Mouse (Mus musculus) small intestine, adult 2 months (tissue): ENCODE results near the gene Nckipsd. TPM values are rescaled to one million over a fixed set of nuclear protein-coding genes. Genes with fewer than 3 reads are reported as not detected.

Source experiments
- H3K27ac ChIP-seq: fragments of 200-500 bp; 2 replicates; pipeline ENCODE4 v1.5.1; 2012; ENCODE audit warnings: low read depth, low read length, control low read depth, inconsistent platforms; ENCODE audit not compliant: insufficient read depth
- H3K27me3 ChIP-seq: fragments of 200-500 bp; 2 replicates; pipeline ENCODE4 v1.6.1; 2012; ENCODE audit warnings: mild to moderate bottlenecking, moderate library complexity, low read length, inconsistent platforms; ENCODE audit not compliant: control insufficient read depth, insufficient read depth
- H3K36me3 ChIP-seq: fragments of 200-500 bp; 2 replicates; pipeline ENCODE4 v1.6.1; 2012; ENCODE audit warnings: mild to moderate bottlenecking, low read length, control low read depth, inconsistent platforms; ENCODE audit not compliant: control insufficient read depth, insufficient read depth
- H3K4me1 ChIP-seq: fragments of 200-500 bp; 2 replicates; pipeline ENCODE4 v1.6.1; 2012; ENCODE audit warnings: low read length, inconsistent platforms, mixed read lengths; ENCODE audit not compliant: control insufficient read depth, insufficient read depth, insufficient read length
- H3K4me3 ChIP-seq: fragments of 200-500 bp; 2 replicates; pipeline ENCODE4 v1.5.1; 2012; ENCODE audit warnings: low read depth, mild to moderate bottlenecking, control low read depth, inconsistent platforms, low read length, moderate library complexity
- CTCF ChIP-seq: fragments of 200-500 bp; IDR thresholded peaks from 2 replicates; pipeline ENCODE4 v1.5.1; 2012; ENCODE audit warnings: low read depth, mild to moderate bottlenecking, control low read depth, inconsistent platforms, low read length, moderate library complexity, mixed read lengths; ENCODE audit not compliant: insufficient replicate concordance, insufficient read length; ENCODE audit errors: extremely low read depth
- POLR2A ChIP-seq: fragments of 200-500 bp; IDR thresholded peaks from 2 replicates; pipeline ENCODE4 v1.6.1; 2012; ENCODE audit warnings: low read depth, mild to moderate bottlenecking, control low read depth, inconsistent platforms, low read length, moderate library complexity
- WGBS: fragments of 180-500 bp; shearing (Covaris S2); methylation state at CpG from one replicate; pipeline ENCODE4 v1.1.7; 2018; 5-methylcytosine and 5-hydroxymethylcytosine counted together
- polyA plus RNA-seq: library from polyadenylated mRNA; depleted of rRNA; stranded (reverse); fragments of >200 nt; gene quantifications from 2 replicates; pipeline ENCODE4 v1.2.3, GENCODE M21; 2012

The Nckipsd gene
- polyA plus RNA-seq, 1 experiment, result 13.5 TPM

DNA sequence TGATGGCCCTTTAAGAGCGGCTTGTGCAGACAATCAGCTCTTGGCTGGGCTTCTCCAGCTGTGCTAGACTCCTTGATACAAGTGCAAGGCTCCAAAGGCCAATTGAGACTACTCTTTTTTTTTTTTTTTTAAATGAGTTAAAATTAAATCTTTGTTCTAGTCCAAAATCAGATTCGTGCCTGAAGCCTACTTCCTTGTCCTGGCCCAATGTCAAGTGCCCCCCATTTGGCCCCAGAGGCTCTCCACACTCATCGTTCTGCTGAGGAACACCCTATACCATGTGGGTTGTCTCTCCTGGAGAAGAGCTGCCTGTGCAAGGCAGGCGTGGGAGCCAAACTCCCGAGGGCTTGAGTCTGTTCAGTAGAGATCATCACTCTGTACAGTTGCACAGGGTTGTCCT, 27.2 kb upstream of the Nckipsd start:
- Histone ChIP-seq H3K4me1 (peaks cover 16% of the 10 kb centered on the region; the same call in 1 of the 2 replicates), H3K36me3 (no peaks in the 10 kb centered on the region), H3K27ac (no peak overlapping the region), H3K4me3 (no peak overlapping the region), H3K27me3 (no peaks in the 10 kb centered on the region; the same call in 1 of the 2 replicates)
- WGBS, result 21% methylated on average over 5 of the region's 5 CpGs
- TF ChIP-seq POLR2A (no peak), CTCF (no peak)

DNA sequence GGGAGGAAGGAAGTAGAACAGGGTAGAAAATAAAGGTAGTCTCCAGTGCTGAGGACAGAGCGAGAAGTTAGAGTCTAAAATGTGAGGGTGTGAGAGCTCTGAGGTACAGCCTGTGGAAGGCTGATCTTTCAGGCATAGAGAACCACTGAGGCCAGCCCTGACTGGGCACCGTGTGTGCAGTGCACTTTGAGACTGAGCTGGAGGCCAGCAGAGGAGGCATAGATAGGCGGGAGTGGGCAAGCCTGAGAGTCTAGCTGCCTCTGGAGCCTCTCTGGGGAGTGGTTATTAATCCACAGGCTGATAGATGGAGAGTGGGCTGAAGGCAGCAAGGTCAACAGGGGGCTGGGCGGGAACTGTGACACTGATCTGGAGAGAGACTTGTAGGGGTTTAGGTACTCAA, 26.3 kb upstream of the Nckipsd start:
- peak overlapping the region; percentile 1; the same call in 1 of the 2 replicates for H3K27ac ChIP-seq
- peaks cover 18% of the 10 kb centered on the region; the same call in 1 of the 2 replicates for H3K4me1 ChIP-seq
- H3K36me3 ChIP-seq, result peaks cover 2% of the 10 kb centered on the region; the same call in 1 of the 2 replicates
- TF ChIP-seq POLR2A (no peak), CTCF (no peak)
- WGBS, result 44% methylated on average over 4 of the region's 4 CpGs
- no peak overlapping the region for H3K4me3 ChIP-seq
- H3K27me3 ChIP-seq, result no peaks in the 10 kb centered on the region; the same call in 1 of the 2 replicates

DNA sequence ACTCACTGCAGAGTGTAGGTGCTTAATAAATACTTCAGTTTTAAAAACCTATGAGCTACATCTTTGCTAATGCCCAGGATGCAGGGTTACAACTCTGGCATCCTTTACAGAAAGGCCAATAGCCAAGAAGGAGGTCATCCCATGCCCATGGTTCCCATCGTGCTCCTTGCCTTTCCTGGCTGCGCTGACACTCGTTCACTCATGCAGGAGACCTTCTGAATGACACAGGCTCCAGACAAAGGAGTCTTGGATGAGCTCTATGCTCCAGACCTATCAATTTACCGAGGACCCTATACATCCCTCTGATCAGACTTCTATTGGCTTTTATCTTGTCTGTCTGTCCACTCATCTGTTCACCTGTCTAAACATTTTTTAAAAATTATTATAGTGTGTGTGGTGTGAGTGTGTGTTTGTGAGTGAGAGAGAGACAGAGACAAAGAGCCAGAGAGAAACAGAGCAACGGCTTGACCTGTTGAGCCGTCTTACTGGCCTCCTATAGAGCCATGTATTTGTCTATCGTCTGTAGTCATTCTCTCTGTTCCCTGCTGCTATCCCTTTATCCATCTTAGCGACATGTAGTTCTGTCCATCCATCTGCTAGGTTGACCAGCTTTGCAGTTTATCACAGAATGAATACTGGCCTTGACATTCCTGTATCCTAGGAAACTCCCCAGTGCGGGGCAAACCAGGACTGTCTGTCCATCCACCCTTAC, 25.2 kb upstream of the Nckipsd start:
- peak overlapping the region; percentile 50; the same call in 1 of the 2 replicates for H3K27ac ChIP-seq
- H3K36me3 ChIP-seq, result peaks cover 2% of the 10 kb centered on the region; the same call in 1 of the 2 replicates
- H3K27me3 ChIP-seq, result no peaks in the 10 kb centered on the region; the same call in 1 of the 2 replicates
- 32% methylated on average over 9 of the region's 9 CpGs for WGBS
- H3K4me3 ChIP-seq, result peak overlapping the region; percentile 94
- TF ChIP-seq POLR2A, result no peak
- no peak for TF ChIP-seq CTCF
- H3K4me1 ChIP-seq, result peaks cover 20% of the 10 kb centered on the region; the same call in 1 of the 2 replicates

DNA sequence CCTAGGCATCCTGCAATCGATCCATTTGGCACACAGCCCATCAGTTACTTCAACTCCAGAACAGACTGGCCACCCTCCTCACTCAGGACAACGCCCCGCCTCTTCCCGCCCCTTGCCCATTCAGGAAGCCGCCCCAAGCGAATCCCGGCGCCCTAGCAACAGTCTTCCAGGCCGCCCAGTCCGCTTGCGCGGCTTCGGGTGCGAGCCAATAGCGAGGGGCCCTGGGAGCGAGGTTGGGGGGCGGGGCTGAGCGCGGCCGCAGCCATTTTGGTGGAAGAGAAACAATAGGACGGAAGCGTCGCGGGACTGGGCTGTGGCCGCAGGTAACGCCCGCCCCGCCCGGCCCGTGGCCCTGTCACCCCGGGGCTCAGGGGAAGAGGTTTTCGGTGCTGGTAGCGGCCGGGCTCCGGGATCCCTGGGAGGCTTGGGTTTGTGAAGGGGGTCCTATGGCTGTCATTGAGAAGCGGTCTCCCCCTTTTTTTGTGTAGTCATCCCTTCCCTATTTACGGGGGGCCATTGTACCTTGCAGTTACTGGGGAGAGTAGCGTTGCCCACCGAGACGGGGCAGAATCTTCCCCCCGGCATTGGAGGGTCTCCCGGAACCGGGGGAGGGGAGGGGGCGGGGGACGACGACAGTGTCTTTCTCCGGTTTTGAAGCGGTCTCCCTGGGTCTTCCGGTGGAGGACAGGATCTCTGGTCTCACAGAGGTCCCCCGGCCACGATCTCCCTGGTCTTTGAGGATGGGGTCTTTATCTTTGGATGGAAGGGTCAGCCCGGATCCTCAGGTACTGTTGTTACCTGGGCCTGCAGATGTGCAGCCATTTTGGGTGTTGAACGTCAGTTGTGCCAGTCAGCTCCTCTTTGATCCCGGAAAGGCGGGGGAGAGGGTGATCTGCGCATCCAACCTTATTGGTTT, 24.4 kb upstream of the Nckipsd start, which contains the start of gene Ip6k2:
TSS of gene Ip6k2 (plus strand) at position 249 of the 916 bp plus-strand sequence.
- Histone ChIP-seq H3K27ac (peak within 1 kb of the TSS; percentile 75), H3K4me3 (peak within 1 kb of the TSS; percentile 94), H3K4me1 (peaks cover 20% of the 10 kb centered on the region; the same call in 1 of the 2 replicates), H3K27me3 (no peaks in the 10 kb centered on the region; the same call in 1 of the 2 replicates), H3K36me3 (peaks cover 2% of the 10 kb centered on the region; the same call in 1 of the 2 replicates)
- 1% methylated on average over 56 of the region's 56 CpGs for WGBS
- TF ChIP-seq CTCF (no peak), POLR2A (peak; percentile 79)

DNA sequence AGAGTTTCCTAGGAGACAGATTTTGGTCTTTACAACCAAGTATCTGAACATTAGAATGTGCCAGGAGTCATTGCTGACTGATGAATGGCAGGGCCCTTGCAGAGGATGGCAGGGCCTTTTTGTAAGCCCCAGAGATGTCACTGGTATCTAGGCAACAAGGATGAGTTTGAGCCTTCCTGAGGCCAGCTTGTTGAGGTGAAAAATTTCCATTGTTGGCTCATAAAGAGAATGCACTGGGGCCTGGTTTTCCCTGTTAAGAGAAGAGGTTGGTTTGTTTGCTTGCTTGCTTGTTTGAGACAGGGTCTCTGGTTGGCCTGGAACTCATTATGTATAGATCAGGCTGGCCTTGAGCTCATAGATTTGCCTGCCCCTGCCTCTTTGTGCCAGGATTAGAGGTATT, 22.8 kb upstream of the Nckipsd start:
- TF ChIP-seq POLR2A (no peak), CTCF (no peak)
- no peak overlapping the region for H3K27ac ChIP-seq
- H3K4me1 ChIP-seq, result peaks cover 20% of the 10 kb centered on the region; the same call in 1 of the 2 replicates
- H3K4me3 ChIP-seq, result no peak overlapping the region
- peaks cover 2% of the 10 kb centered on the region; the same call in 1 of the 2 replicates for H3K36me3 ChIP-seq
- no peaks in the 10 kb centered on the region; the same call in 1 of the 2 replicates for H3K27me3 ChIP-seq

DNA sequence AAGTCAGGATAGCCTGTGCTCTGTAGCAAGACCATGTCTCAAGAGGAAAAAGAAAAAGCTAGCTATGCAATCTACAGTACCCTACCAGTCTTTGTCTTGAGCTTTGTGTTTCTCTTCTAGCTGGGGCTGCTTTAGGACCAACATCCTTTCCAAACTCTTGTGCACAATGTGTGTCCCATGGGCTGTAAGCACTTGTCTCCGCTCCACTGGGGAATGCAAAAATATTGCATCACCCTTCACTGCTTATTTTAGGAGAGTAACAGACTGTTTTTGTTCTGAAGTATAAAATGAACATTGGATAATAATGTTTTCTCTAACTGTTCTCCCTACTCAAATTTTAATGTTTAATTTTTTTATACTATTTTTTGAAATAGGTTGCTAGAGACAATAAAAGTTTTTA, 21.7 kb upstream of the Nckipsd start:
- 81% methylated on average over 1 of the region's 1 CpGs for WGBS
- Histone ChIP-seq H3K4me1 (peaks cover 18% of the 10 kb centered on the region; the same call in 1 of the 2 replicates), H3K27me3 (no peaks in the 10 kb centered on the region; the same call in 1 of the 2 replicates)

DNA sequence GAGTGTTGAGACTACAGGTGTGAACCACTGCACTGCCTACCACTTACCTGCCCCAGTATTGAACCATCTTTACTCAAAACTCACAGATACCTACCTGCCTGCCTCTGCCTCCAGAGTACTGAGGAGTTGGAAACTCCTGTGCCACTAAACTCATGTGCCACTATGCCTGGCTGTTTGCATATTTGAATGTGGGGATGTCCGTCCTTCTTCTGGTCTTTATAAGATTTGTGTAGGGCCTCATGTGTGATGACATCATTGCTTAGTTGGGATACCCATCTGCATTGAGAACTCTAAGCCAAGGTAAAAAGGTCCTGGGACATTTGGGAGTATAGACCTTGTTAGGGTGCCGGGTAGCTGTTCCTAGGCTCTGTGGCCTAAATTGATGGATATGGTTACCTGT, 21.1 kb upstream of the Nckipsd start:
- no peak for TF ChIP-seq CTCF
- no peak for TF ChIP-seq POLR2A
- H3K4me1 ChIP-seq, result peaks cover 19% of the 10 kb centered on the region; the same call in 1 of the 2 replicates
- peaks cover 2% of the 10 kb centered on the region; the same call in 1 of the 2 replicates for H3K36me3 ChIP-seq
- no peak overlapping the region for H3K4me3 ChIP-seq
- H3K27ac ChIP-seq, result peak overlapping the region; percentile 36; the same call in 1 of the 2 replicates
- WGBS, result 89% methylated on average over 2 of the region's 2 CpGs
- no peaks in the 10 kb centered on the region; the same call in 1 of the 2 replicates for H3K27me3 ChIP-seq

More for the DNA sequence above, 21.7 kb upstream of the Nckipsd start:
- TF ChIP-seq CTCF (no peak), POLR2A (no peak)
- Histone ChIP-seq H3K36me3 (peaks cover 2% of the 10 kb centered on the region; the same call in 1 of the 2 replicates), H3K4me3 (no peak overlapping the region), H3K27ac (no peak overlapping the region)
